Mouse (Mus musculus) lung, postnatal 0 days (tissue): ENCODE measurements around the gene Pak4. TPM values are rescaled to one million over a fixed set of nuclear protein-coding genes. Genes with fewer than 3 reads are reported as not detected.

Source experiments
- ATAC-seq: fragments of 200-750 bp; cut with Nextera tagmentation; 2 replicates; pipeline ENCODE4 v1.8.0; 2017; ENCODE audit warnings: moderate library complexity
- DNase-seq: peaks from one replicate; pipeline ENCODE4 v3.0.0-alpha.2; 2016; ENCODE audit warnings: low spot score
- H3K27ac ChIP-seq: fragments of 300-500 bp; sonication (generic); 2 replicates; pipeline ENCODE4 v1.5.1; 2014; ENCODE audit warnings: antibody characterized with exemption, mild to moderate bottlenecking, low read length, mixed read lengths
- H3K27me3 ChIP-seq: fragments of 300-500 bp; sonication (generic); replicated peaks from 2 replicates; pipeline ENCODE4 v1.6.1; 2014; ENCODE audit warnings: low read length, mixed read lengths; ENCODE audit not compliant: insufficient read depth
- H3K36me3 ChIP-seq: fragments of 300-500 bp; sonication (generic); 2 replicates; pipeline ENCODE4 v1.6.1; 2014; ENCODE audit warnings: low read length, mixed read lengths; ENCODE audit not compliant: insufficient read depth
- H3K4me1 ChIP-seq: fragments of 300-500 bp; sonication (generic); 2 replicates; pipeline ENCODE4 v1.6.1; 2014; ENCODE audit warnings: antibody characterized with exemption, low read depth, low read length, mixed read lengths; ENCODE audit not compliant: insufficient read depth
- H3K4me2 ChIP-seq: fragments of 300-500 bp; sonication (generic); replicated peaks from 2 replicates; pipeline ENCODE4 v1.6.1; 2014; ENCODE audit warnings: low read depth, mild to moderate bottlenecking, low read length, moderate library complexity, mixed read lengths
- H3K4me3 ChIP-seq: fragments of 300-500 bp; sonication (generic); 2 replicates; pipeline ENCODE4 v1.5.1; 2014; ENCODE audit warnings: low read depth, low read length
- H3K9ac ChIP-seq: fragments of 300-500 bp; sonication (generic); replicated peaks from 2 replicates; pipeline ENCODE4 v1.6.1; 2014; ENCODE audit warnings: low read depth, mild to moderate bottlenecking
- H3K9me3 ChIP-seq: fragments of 300-500 bp; sonication (generic); 2 replicates; pipeline ENCODE4 v1.6.1; 2016; ENCODE audit warnings: low read length, mixed read lengths
- CTCF ChIP-seq: IDR thresholded peaks from 2 replicates; pipeline ENCODE4 v1.5.1; 2016; ENCODE audit warnings: antibody characterized with exemption, mild to moderate bottlenecking
- EP300 ChIP-seq: IDR thresholded peaks from 2 replicates; pipeline ENCODE4 v1.6.1; 2016; ENCODE audit warnings: antibody characterized with exemption, mild to moderate bottlenecking, control low read depth
- WGBS: fragments of 180-500 bp; shearing (Covaris S2); extraction: QIAGEN DNeasy Blood & Tissue Kit; methylation state at CpG from one replicate; pipeline ENCODE4 v1.1.7; 2014; 5-methylcytosine and 5-hydroxymethylcytosine counted together
- polyA plus RNA-seq: library from polyadenylated mRNA; unstranded; fragments of >200 nt; fragmentation: Nextera tagmentation; extraction: Ambion mirVana; gene quantifications from 2 replicates; pipeline ENCODE4 v1.2.1, GENCODE M21; 2015

Gene Pak4
- polyA plus RNA-seq, result 36.3 and 38.2 TPM in 2 replicates

- no peaks in the 10 kb centered on the region for H3K36me3 ChIP-seq
- ATAC-seq, result peak; percentile 93
- WGBS, result under 1% methylated on average over 64 of the region's 66 CpGs
- H3K27me3 ChIP-seq, result no peaks in the 10 kb centered on the region
- peak within 1 kb of the TSS; percentile 88 for H3K27ac ChIP-seq
- peak within 1 kb of the TSS; percentile 73 for H3K4me3 ChIP-seq
- H3K4me2 ChIP-seq, result peak within 1 kb of the TSS; percentile 77
- DNase-seq, result peak; percentile 99
- peaks cover 20% of the 10 kb centered on the region for H3K4me1 ChIP-seq
- TF ChIP-seq CTCF (peak; percentile 60), EP300 (no peak)
- no peaks in the 10 kb centered on the region for H3K9me3 ChIP-seq
- peak within 1 kb of the TSS; percentile 44 for H3K9ac ChIP-seq
These were observed at the start of gene Pak4, which contains the start of gene Samd4b for GRCm38 (mm10) chr7:28597642-28598446. Gene Pak4 (minus strand): TSS chr7:28598185. Gene Samd4b (minus strand): TSS chr7:28598144.

- no peak overlapping the region for H3K4me3 ChIP-seq
- WGBS, result 41% methylated on average over 7 of the region's 7 CpGs
- H3K4me1 ChIP-seq, result no peaks in the 10 kb centered on the region
- DNase-seq, result peak; percentile 11
- ATAC-seq, result no peak
- H3K36me3 ChIP-seq, result no peaks in the 10 kb centered on the region
- H3K27ac ChIP-seq, result no peak overlapping the region
- no peak overlapping the region for H3K4me2 ChIP-seq
- TF ChIP-seq CTCF (peak; percentile 33; the same call in 1 of the 2 replicates), EP300 (no peak)
- no peaks in the 10 kb centered on the region for H3K9me3 ChIP-seq
- H3K27me3 ChIP-seq, result no peaks in the 10 kb centered on the region
- no peak overlapping the region for H3K9ac ChIP-seq
These were observed 49.0 kb upstream of the Pak4 start for GRCm38 (mm10) chr7:28647016-28647415.

GRCm38 (mm10) chr7:28645947-28646475, 48.0 kb upstream of the Pak4 start:
- H3K36me3 ChIP-seq, result no peaks in the 10 kb centered on the region
- H3K9me3 ChIP-seq, result no peaks in the 10 kb centered on the region
- 86% methylated on average over 2 of the region's 2 CpGs for WGBS
- no peaks in the 10 kb centered on the region for H3K4me1 ChIP-seq
- H3K27me3 ChIP-seq, result no peaks in the 10 kb centered on the region
- no peak overlapping the region for H3K4me3 ChIP-seq
- H3K4me2 ChIP-seq, result no peak overlapping the region
- TF ChIP-seq CTCF, result no peak
- no peak for TF ChIP-seq EP300
- ATAC-seq (no peak), DNase-seq (no peak)
- no peak overlapping the region for H3K9ac ChIP-seq
- no peak overlapping the region for H3K27ac ChIP-seq

GRCm38 (mm10) chr7:28645366-28645765, 47.4 kb upstream of the Pak4 start:
- Histone ChIP-seq H3K4me2 (no peak overlapping the region), H3K9ac (no peak overlapping the region), H3K9me3 (no peaks in the 10 kb centered on the region), H3K4me3 (no peak overlapping the region), H3K4me1 (no peaks in the 10 kb centered on the region), H3K36me3 (no peaks in the 10 kb centered on the region), H3K27ac (no peak overlapping the region), H3K27me3 (no peaks in the 10 kb centered on the region)
- 78% methylated on average over 6 of the region's 6 CpGs for WGBS
- DNase-seq (no peak), ATAC-seq (no peak)
- TF ChIP-seq CTCF, result no peak

GRCm38 (mm10) chr7:28641546-28641945, 43.6 kb upstream of the Pak4 start:
- no peaks in the 10 kb centered on the region for H3K4me1 ChIP-seq
- DNase-seq (peak; percentile 36), ATAC-seq (no peak)
- no peaks in the 10 kb centered on the region for H3K27me3 ChIP-seq
- TF ChIP-seq CTCF, result no peak
- TF ChIP-seq EP300, result no peak
- H3K4me3 ChIP-seq, result no peak overlapping the region
- no peak overlapping the region for H3K9ac ChIP-seq
- 24% methylated on average over 8 of the region's 8 CpGs for WGBS
- no peak overlapping the region for H3K27ac ChIP-seq
- no peak overlapping the region for H3K4me2 ChIP-seq
- H3K36me3 ChIP-seq, result no peaks in the 10 kb centered on the region
- no peaks in the 10 kb centered on the region for H3K9me3 ChIP-seq

GRCm38 (mm10) chr7:28637511-28637910, 39.5 kb upstream of the Pak4 start:
- Histone ChIP-seq H3K4me3 (no peak overlapping the region), H3K4me1 (no peaks in the 10 kb centered on the region), H3K27me3 (no peaks in the 10 kb centered on the region), H3K27ac (no peak overlapping the region), H3K4me2 (no peak overlapping the region), H3K9ac (no peak overlapping the region), H3K36me3 (no peaks in the 10 kb centered on the region), H3K9me3 (no peaks in the 10 kb centered on the region)
- 4% methylated on average over 8 of the region's 8 CpGs for WGBS
- ATAC-seq (no peak), DNase-seq (no peak)
- TF ChIP-seq CTCF, result no peak
- TF ChIP-seq EP300, result no peak
